Mouse (Mus musculus) WW6 (cell line): Measurements from ENCODE around the gene Rin3.

ENCODE experiments used
- DNase-seq: peaks from one replicate; pipeline ENCODE4 v3.0.0-alpha.2; 2013; ENCODE audit warnings: low read depth, low spot score

Gene Rin3

GRCm38 (mm10) chr12:102302322-102302721, 19.5 kb downstream of the Rin3 start:
- DNase-seq, result no peak

- no peak for DNase-seq
Observed at GRCm38 (mm10) chr12:102302831-102303351, 20.0 kb downstream of the Rin3 start.

- no peak for DNase-seq
Observed at GRCm38 (mm10) chr12:102303867-102304266, 21.0 kb downstream of the Rin3 start.

GRCm38 (mm10) chr12:102305069-102305836, 22.4 kb downstream of the Rin3 start:
- no peak for DNase-seq

GRCm38 (mm10) chr12:102308001-102308456, 25.2 kb downstream of the Rin3 start:
- no peak for DNase-seq

GRCm38 (mm10) chr12:102308457-102309011, 25.7 kb downstream of the Rin3 start:
- no peak for DNase-seq

GRCm38 (mm10) chr12:102309099-102309799, 26.4 kb downstream of the Rin3 start:
- DNase-seq, result no peak

- no peak for DNase-seq
Observed at GRCm38 (mm10) chr12:102309800-102310195, 26.9 kb downstream of the Rin3 start.

- no peak for DNase-seq
Observed at GRCm38 (mm10) chr12:102310261-102310660, 27.4 kb downstream of the Rin3 start.

GRCm38 (mm10) chr12:102311454-102311853, 28.6 kb downstream of the Rin3 start:
- DNase-seq, result no peak

GRCm38 (mm10) chr12:102319150-102319549, 36.3 kb downstream of the Rin3 start:
- DNase-seq, result no peak

- DNase-seq, result no peak
Observed at GRCm38 (mm10) chr12:102319899-102320298, 37.1 kb downstream of the Rin3 start.

GRCm38 (mm10) chr12:102320322-102320721, 37.5 kb downstream of the Rin3 start:
- no peak for DNase-seq

- no peak for DNase-seq
Observed at GRCm38 (mm10) chr12:102321064-102321728, 38.3 kb downstream of the Rin3 start.

- no peak for DNase-seq
Observed at GRCm38 (mm10) chr12:102321855-102322254, 39.0 kb downstream of the Rin3 start.

GRCm38 (mm10) chr12:102323392-102323791, 40.5 kb downstream of the Rin3 start:
- DNase-seq, result no peak

- no peak for DNase-seq
Observed at GRCm38 (mm10) chr12:102324156-102324885, 41.5 kb downstream of the Rin3 start.

GRCm38 (mm10) chr12:102324886-102325220, 42.0 kb downstream of the Rin3 start:
- no peak for DNase-seq

- no peak for DNase-seq
Observed at GRCm38 (mm10) chr12:102326753-102327340, 44.0 kb downstream of the Rin3 start.

- no peak for DNase-seq
Observed at GRCm38 (mm10) chr12:102327525-102327924, 44.7 kb downstream of the Rin3 start.

GRCm38 (mm10) chr12:102328090-102328489, 45.2 kb downstream of the Rin3 start:
- no peak for DNase-seq
